Mouse (Mus musculus): ENCODE results near the gene Ptcd2. TPM values are rescaled to one million over a fixed set of nuclear protein-coding genes. Genes with fewer than 3 reads are reported as not detected.

Ptcd2 gene
- total and polyA plus RNA-seq, 3 experiments, result 32.4 to 58.8 (median 34.7) TPM

- H3K36me3 ChIP-seq (replicated peaks), result peaks cover 31% of the 10 kb centered on the region
- ATAC-seq (ENCODE audit: extremely low read depth, insufficient number of reproducible peaks, low FRiP score, poor library complexity, severe bottlenecking), result no peak
- no peaks in the 10 kb centered on the region for H3K9me3 ChIP-seq (replicated peaks)
- H3K4me3 ChIP-seq (ENCODE audit: low read depth, low read length), result no peak overlapping the region
- TF ChIP-seq POLR2AphosphoS5 (IDR thresholded peaks at IDR 0.05; ENCODE audit: insufficient replicate concordance, low read depth, low read length) (no peak), GATA2 (IDR thresholded peaks at IDR 0.05; ENCODE audit: borderline replicate concordance, low read depth, low read length) (no peak), CTCF (IDR thresholded peaks at IDR 0.05; ENCODE audit: low read depth, low read length) (no peak), GATA1 (IDR thresholded peaks at IDR 0.05; ENCODE audit: borderline replicate concordance, low read length) (no peak), TAL1 (conservative IDR thresholded peaks at IDR 0.05; ENCODE audit: low read depth, low read length) (no peak)
- peaks cover 19% of the 10 kb centered on the region for H3K27me3 ChIP-seq (ENCODE audit: insufficient read depth, low read length)
- H3K4me1 ChIP-seq (ENCODE audit: insufficient read depth, low read depth, low read length), result no peaks in the 10 kb centered on the region
- DNase-seq (ENCODE audit: low spot score), result no peak
These were observed 28.1 kb downstream of the Ptcd2 start for GRCm38 (mm10) chr13:99316366-99316765.

- no peaks in the 10 kb centered on the region for H3K9me3 ChIP-seq (replicated peaks)
- peaks cover 23% of the 10 kb centered on the region for H3K27me3 ChIP-seq (ENCODE audit: insufficient read depth, low read length)
- peaks cover 14% of the 10 kb centered on the region for H3K36me3 ChIP-seq (replicated peaks)
- DNase-seq (ENCODE audit: low spot score) (no peak), ATAC-seq (ENCODE audit: extremely low read depth, insufficient number of reproducible peaks, low FRiP score, poor library complexity, severe bottlenecking) (no peak)
- TF ChIP-seq CTCF (IDR thresholded peaks at IDR 0.05; ENCODE audit: low read depth, low read length) (no peak), TAL1 (conservative IDR thresholded peaks at IDR 0.05; ENCODE audit: low read depth, low read length) (no peak), GATA2 (IDR thresholded peaks at IDR 0.05; ENCODE audit: borderline replicate concordance, low read depth, low read length) (no peak), GATA1 (IDR thresholded peaks at IDR 0.05; ENCODE audit: borderline replicate concordance, low read length) (no peak), POLR2AphosphoS5 (IDR thresholded peaks at IDR 0.05; ENCODE audit: insufficient replicate concordance, low read depth, low read length) (no peak)
- H3K4me3 ChIP-seq (ENCODE audit: low read depth, low read length), result no peak overlapping the region
- H3K4me1 ChIP-seq (ENCODE audit: insufficient read depth, low read depth, low read length), result no peaks in the 10 kb centered on the region
These were observed 29.8 kb downstream of the Ptcd2 start for GRCm38 (mm10) chr13:99314657-99315181.

- peaks cover 23% of the 10 kb centered on the region for H3K27me3 ChIP-seq (ENCODE audit: insufficient read depth, low read length)
- no peak overlapping the region for H3K4me3 ChIP-seq (ENCODE audit: low read depth, low read length)
- ATAC-seq (ENCODE audit: extremely low read depth, insufficient number of reproducible peaks, low FRiP score, poor library complexity, severe bottlenecking), result no peak
- TF ChIP-seq CTCF (IDR thresholded peaks at IDR 0.05; ENCODE audit: low read depth, low read length) (no peak), GATA1 (IDR thresholded peaks at IDR 0.05; ENCODE audit: borderline replicate concordance, low read length) (no peak), POLR2AphosphoS5 (IDR thresholded peaks at IDR 0.05; ENCODE audit: insufficient replicate concordance, low read depth, low read length) (no peak), TAL1 (conservative IDR thresholded peaks at IDR 0.05; ENCODE audit: low read depth, low read length) (no peak), GATA2 (IDR thresholded peaks at IDR 0.05; ENCODE audit: borderline replicate concordance, low read depth, low read length) (no peak)
- no peaks in the 10 kb centered on the region for H3K4me1 ChIP-seq (ENCODE audit: insufficient read depth, low read depth, low read length)
- no peaks in the 10 kb centered on the region for H3K9me3 ChIP-seq (replicated peaks)
- peaks cover 8% of the 10 kb centered on the region for H3K36me3 ChIP-seq (replicated peaks)
- DNase-seq (ENCODE audit: low spot score), result no peak
These were observed 30.4 kb downstream of the Ptcd2 start for GRCm38 (mm10) chr13:99314098-99314497.

- no peaks in the 10 kb centered on the region for H3K4me1 ChIP-seq (ENCODE audit: insufficient read depth, low read depth, low read length)
These were observed 36.1 kb downstream of the Ptcd2 start for GRCm38 (mm10) chr13:99308393-99308792.

GRCm38 (mm10) chr13:99307930-99308359, 36.6 kb downstream of the Ptcd2 start:
- Histone ChIP-seq H3K36me3 (replicated peaks) (no peaks in the 10 kb centered on the region), H3K9me3 (replicated peaks) (no peaks in the 10 kb centered on the region), H3K27me3 (ENCODE audit: insufficient read depth, low read length) (peaks cover 29% of the 10 kb centered on the region), H3K4me3 (ENCODE audit: low read depth, low read length) (no peak overlapping the region), H3K4me1 (ENCODE audit: insufficient read depth, low read depth, low read length) (no peaks in the 10 kb centered on the region)
- no peak for DNase-seq (ENCODE audit: low spot score)
- TF ChIP-seq TAL1 (conservative IDR thresholded peaks at IDR 0.05; ENCODE audit: low read depth, low read length) (no peak), POLR2AphosphoS5 (IDR thresholded peaks at IDR 0.05; ENCODE audit: insufficient replicate concordance, low read depth, low read length) (no peak), CTCF (IDR thresholded peaks at IDR 0.05; ENCODE audit: low read depth, low read length) (no peak), GATA1 (IDR thresholded peaks at IDR 0.05; ENCODE audit: borderline replicate concordance, low read length) (no peak), GATA2 (IDR thresholded peaks at IDR 0.05; ENCODE audit: borderline replicate concordance, low read depth, low read length) (no peak)
- no peak for ATAC-seq (ENCODE audit: extremely low read depth, insufficient number of reproducible peaks, low FRiP score, poor library complexity, severe bottlenecking)

More at GRCm38 (mm10) chr13:99308393-99308792, 36.1 kb downstream of the Ptcd2 start:
- no peaks in the 10 kb centered on the region for H3K9me3 ChIP-seq (replicated peaks)
- peaks cover 28% of the 10 kb centered on the region for H3K27me3 ChIP-seq (ENCODE audit: insufficient read depth, low read length)
- H3K36me3 ChIP-seq (replicated peaks), result no peaks in the 10 kb centered on the region
- no peak overlapping the region for H3K4me3 ChIP-seq (ENCODE audit: low read depth, low read length)
- ATAC-seq (ENCODE audit: extremely low read depth, insufficient number of reproducible peaks, low FRiP score, poor library complexity, severe bottlenecking) (no peak), DNase-seq (ENCODE audit: low spot score) (no peak)
- no peak for TF ChIP-seq TAL1 (conservative IDR thresholded peaks at IDR 0.05; ENCODE audit: low read depth, low read length)
- no peak for TF ChIP-seq CTCF (IDR thresholded peaks at IDR 0.05; ENCODE audit: low read depth, low read length)
- TF ChIP-seq GATA2 (IDR thresholded peaks at IDR 0.05; ENCODE audit: borderline replicate concordance, low read depth, low read length), result no peak
- no peak for TF ChIP-seq GATA1 (IDR thresholded peaks at IDR 0.05; ENCODE audit: borderline replicate concordance, low read length)
- TF ChIP-seq POLR2AphosphoS5 (IDR thresholded peaks at IDR 0.05; ENCODE audit: insufficient replicate concordance, low read depth, low read length), result no peak

- H3K9me3 ChIP-seq (replicated peaks), result no peaks in the 10 kb centered on the region
- TF ChIP-seq TAL1 (conservative IDR thresholded peaks at IDR 0.05; ENCODE audit: low read depth, low read length) (no peak), GATA2 (IDR thresholded peaks at IDR 0.05; ENCODE audit: borderline replicate concordance, low read depth, low read length) (no peak), GATA1 (IDR thresholded peaks at IDR 0.05; ENCODE audit: borderline replicate concordance, low read length) (no peak), POLR2AphosphoS5 (IDR thresholded peaks at IDR 0.05; ENCODE audit: insufficient replicate concordance, low read depth, low read length) (no peak), CTCF (IDR thresholded peaks at IDR 0.05; ENCODE audit: low read depth, low read length) (no peak)
- no peaks in the 10 kb centered on the region for H3K36me3 ChIP-seq (replicated peaks)
- H3K4me3 ChIP-seq (ENCODE audit: low read depth, low read length), result no peak overlapping the region
- no peak for DNase-seq (ENCODE audit: low spot score)
- no peak for ATAC-seq (ENCODE audit: extremely low read depth, insufficient number of reproducible peaks, low FRiP score, poor library complexity, severe bottlenecking)
- no peaks in the 10 kb centered on the region for H3K4me1 ChIP-seq (ENCODE audit: insufficient read depth, low read depth, low read length)
- peaks cover 33% of the 10 kb centered on the region for H3K27me3 ChIP-seq (ENCODE audit: insufficient read depth, low read length)
These were observed 38.3 kb downstream of the Ptcd2 start for GRCm38 (mm10) chr13:99306164-99306563.

Measured in G1E (cell line).